Mouse (Mus musculus) CH12.LX (cell line): ENCODE results near the gene Prss40. TPM values are rescaled to one million over a fixed set of nuclear protein-coding genes. Genes with fewer than 3 reads are reported as not detected.

Experiments
- DNase-seq: peaks from one replicate; pipeline ENCODE4 v3.0.0-alpha.2; 2013; ENCODE audit errors: extremely low read depth
- H3K27ac ChIP-seq: 2 replicates; pipeline ENCODE4 v1.5.1; 2012; ENCODE audit warnings: low read depth, mild to moderate bottlenecking, control low read depth, moderate library complexity; ENCODE audit not compliant: insufficient read depth
- H3K27me3 ChIP-seq: replicated peaks from 2 replicates; pipeline ENCODE3; 2012; ENCODE audit warnings: inconsistent platforms
- H3K36me3 ChIP-seq, 2 experiments: replicated peaks in 1 of 2; 2 replicates each; pipeline versions ENCODE3 to v1.6.1; 2012; ENCODE audit warnings: inconsistent platforms in 1 of 2, low read length in 1 of 2, mild to moderate bottlenecking in 1 of 2, mixed read lengths in 1 of 2, moderate library complexity in 1 of 2; ENCODE audit not compliant: control insufficient read depth in 1 of 2, insufficient read depth in 1 of 2
- H3K4me1 ChIP-seq, 2 experiments: 2 replicates each; pipeline ENCODE4 v1.6.1; 2012; ENCODE audit warnings: inconsistent platforms in 1 of 2, moderate library complexity in 1 of 2; ENCODE audit not compliant: insufficient read depth in 2 of 2, control insufficient read depth in 1 of 2
- H3K4me2 ChIP-seq: 2 replicates; pipeline ENCODE4 v1.6.1; 2012; ENCODE audit warnings: low read depth, mild to moderate bottlenecking, control low read depth; ENCODE audit not compliant: poor library complexity, insufficient read depth, severe bottlenecking
- H3K4me3 ChIP-seq, 3 experiments: fragments of 150-350 bp in 1 of 3; sonication (generic) in 1 of 3; replicated peaks in 1 of 3; 2 replicates each; pipeline versions ENCODE3 to v1.5.1; 2011 to 2012; ENCODE audit warnings: low read depth in 2 of 3, low read length in 2 of 3, mild to moderate bottlenecking in 2 of 3, moderate library complexity in 2 of 3, control low read depth in 1 of 3, improper control_type of control experiment in 1 of 3, inconsistent platforms in 1 of 3, mixed read lengths in 1 of 3; ENCODE audit not compliant: poor library complexity in 1 of 3
- H3K79me2 ChIP-seq: replicated peaks from 2 replicates; pipeline ENCODE4 v1.6.1; 2012; ENCODE audit warnings: mild to moderate bottlenecking, moderate library complexity; ENCODE audit not compliant: control insufficient read depth, poor library complexity, insufficient read depth, severe bottlenecking; ENCODE audit errors: extremely low read depth
- H3K9ac ChIP-seq: 2 replicates; pipeline ENCODE4 v1.6.1; 2012; ENCODE audit warnings: low read depth, mild to moderate bottlenecking, control low read depth, moderate library complexity; ENCODE audit not compliant: insufficient read depth
- H3K9me3 ChIP-seq: replicated peaks from 2 replicates; pipeline ENCODE3; 2012; ENCODE audit warnings: low read length, inconsistent platforms, mixed read lengths
- CHD1 ChIP-seq: IDR thresholded peaks from 2 replicates; pipeline ENCODE4 v1.6.1; 2012; ENCODE audit warnings: low read depth, low read length, improper control_type of control experiment, inconsistent platforms
- CHD2 ChIP-seq: IDR thresholded peaks from 2 replicates; pipeline ENCODE4 v1.6.1; 2011; ENCODE audit warnings: low read length, improper control_type of control experiment
- ELF1 ChIP-seq: IDR thresholded peaks from 2 replicates; pipeline ENCODE4 v1.6.1; 2014; ENCODE audit warnings: low read depth, mild to moderate bottlenecking, inconsistent platforms, low read length, improper control_type of control experiment
- EP300 ChIP-seq: IDR thresholded peaks from 2 replicates; pipeline ENCODE4 v1.6.1; 2011; ENCODE audit warnings: low read length, improper control_type of control experiment
- GABPA ChIP-seq: IDR thresholded peaks from 2 replicates; pipeline ENCODE4 v1.6.1; 2012; ENCODE audit warnings: low read depth, low read length, improper control_type of control experiment, inconsistent platforms; ENCODE audit not compliant: insufficient replicate concordance
- IRF4 ChIP-seq: IDR thresholded peaks from 2 replicates; pipeline ENCODE4 v1.6.1; 2014; ENCODE audit warnings: low read depth, mild to moderate bottlenecking, inconsistent platforms, low read length, improper control_type of control experiment
- JUN ChIP-seq: IDR thresholded peaks from 2 replicates; pipeline ENCODE4 v1.6.1; 2011; ENCODE audit warnings: low read depth, mild to moderate bottlenecking, low read length, improper control_type of control experiment, moderate library complexity; ENCODE audit not compliant: insufficient read depth
- JUND ChIP-seq: conservative IDR thresholded peaks from 2 replicates; pipeline ENCODE4 v1.6.1; 2011; ENCODE audit warnings: low read depth, low read length, improper control_type of control experiment
- KAT2A ChIP-seq: IDR thresholded peaks from 2 replicates; pipeline ENCODE4 v1.6.1; 2012; ENCODE audit warnings: low read length, improper control_type of control experiment, inconsistent platforms; ENCODE audit not compliant: insufficient replicate concordance
- MAX ChIP-seq: IDR thresholded peaks from 2 replicates; pipeline ENCODE4 v1.6.1; 2011; ENCODE audit warnings: low read length, improper control_type of control experiment
- MAZ ChIP-seq: IDR thresholded peaks from 2 replicates; pipeline ENCODE4 v1.6.1; 2012; ENCODE audit warnings: low read depth, mild to moderate bottlenecking, inconsistent platforms, low read length, improper control_type of control experiment, moderate library complexity
- PAX5 ChIP-seq: IDR thresholded peaks from 2 replicates; pipeline ENCODE4 v1.6.1; 2012; ENCODE audit warnings: low read length, inconsistent platforms, mixed read lengths
- POLR2AphosphoS2 ChIP-seq: IDR thresholded peaks from 2 replicates; pipeline ENCODE4 v1.6.1; 2011; ENCODE audit warnings: low read depth, low read length, improper control_type of control experiment
- RAD21 ChIP-seq: IDR thresholded peaks from 2 replicates; pipeline ENCODE4 v1.6.1; 2011; ENCODE audit warnings: low read depth, mild to moderate bottlenecking, low read length, improper control_type of control experiment, moderate library complexity
- TBP ChIP-seq: conservative IDR thresholded peaks from 2 replicates; pipeline ENCODE4 v1.6.1; 2011; ENCODE audit warnings: low read depth, low read length, improper control_type of control experiment
- TCF12 ChIP-seq: IDR thresholded peaks from 2 replicates; pipeline ENCODE4 v1.6.1; 2014; ENCODE audit warnings: low read depth, mild to moderate bottlenecking, inconsistent platforms, low read length, improper control_type of control experiment
- USF1 ChIP-seq: IDR thresholded peaks from 2 replicates; pipeline ENCODE4 v1.6.1; 2014; ENCODE audit warnings: low read depth, mild to moderate bottlenecking, inconsistent platforms, low read length, improper control_type of control experiment
- ZC3H11A ChIP-seq: IDR thresholded peaks from 2 replicates; pipeline ENCODE4 v1.6.1; 2012; ENCODE audit warnings: low read depth, mild to moderate bottlenecking, inconsistent platforms, low read length, improper control_type of control experiment
- ZKSCAN1 ChIP-seq: IDR thresholded peaks from 2 replicates; pipeline ENCODE4 v1.6.1; 2012; ENCODE audit warnings: low read depth, inconsistent platforms, low read length, improper control_type of control experiment, borderline replicate concordance
- ZNF384 ChIP-seq: IDR thresholded peaks from 2 replicates; pipeline ENCODE4 v1.6.1; 2012; ENCODE audit warnings: low read depth, low read length, improper control_type of control experiment, inconsistent platforms
- dilution Hi-C: fragments of 300-500 bp; cut with MboI; formaldehyde crosslinking; loops from 2 replicates; pipeline ENCODE4 v1.14.3; 2020; ENCODE audit warnings: low sequenced_read_pairs; ENCODE audit not compliant: extremely low pct_unique_long_range_greater_than_20kb, extremely low pct_ligation_motif_present
- in situ Hi-C: fragments of 300-500 bp; cut with MboI; formaldehyde crosslinking; loops from 3 replicates; pipeline ENCODE4 v1.14.3; 2019; ENCODE audit warnings: low sequenced_read_pairs, low pct_ligation_motif_present, low pct_unique_long_range_greater_than_20kb, mixed read lengths
- polyA plus RNA-seq: library from polyadenylated mRNA; unstranded; fragments of >175 nt; gene quantifications from 2 replicates; pipeline ENCODE4 v1.2.1, GENCODE M21; 2012; ENCODE audit warnings: low read depth; ENCODE audit not compliant: insufficient read length
- total RNA-seq, 2 experiments: library from RNA; depleted of rRNA; stranded (reverse); fragments of 300-350 nt in 1 of 2; fragments of >200 nt in 1 of 2; gene quantifications; 2 replicates each; pipeline ENCODE4 v1.2.3; 2012 to 2014

Prss40 gene
- total and polyA plus RNA-seq, 3 experiments: not detected

DNA sequence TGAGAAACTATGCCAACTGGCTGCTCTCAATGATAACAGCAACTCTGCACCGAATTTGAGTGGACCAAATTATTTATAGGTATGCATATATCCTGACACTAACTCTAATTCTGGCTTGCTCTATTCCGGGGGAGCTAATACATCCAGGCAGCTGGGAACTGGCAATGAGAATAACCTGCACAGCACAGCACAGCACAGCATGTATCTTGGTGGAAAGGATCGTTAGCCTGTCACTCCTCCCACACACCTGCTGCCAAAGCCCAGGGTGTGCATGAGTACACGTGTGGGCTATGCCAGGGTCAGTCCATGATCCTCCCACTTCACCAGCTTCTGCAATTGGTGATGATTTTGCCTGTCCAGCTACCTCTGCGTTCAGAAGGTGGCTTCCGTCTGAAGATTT lies 10.7 kb upstream of the Prss40 start:
- Histone ChIP-seq H3K27me3 (no peaks in the 10 kb centered on the region), H3K4me2 (no peak overlapping the region), H3K9ac (no peak overlapping the region), H3K27ac (no peak overlapping the region), H3K36me3 (no peaks in the 10 kb centered on the region), H3K4me3 (no peak overlapping the region), H3K4me1 (peaks cover 4 to 6% of the 10 kb centered on the region in 2 experiments), H3K9me3 (no peaks in the 10 kb centered on the region), H3K79me2 (no peaks in the 10 kb centered on the region)
- no peak for DNase-seq
- dilution Hi-C loops: no loop called here
- in situ Hi-C loops: no loop called here
- TF ChIP-seq ZKSCAN1: no peak
- no peak for TF ChIP-seq EP300
- no peak for TF ChIP-seq POLR2AphosphoS2
- TF ChIP-seq ZNF384: no peak

DNA sequence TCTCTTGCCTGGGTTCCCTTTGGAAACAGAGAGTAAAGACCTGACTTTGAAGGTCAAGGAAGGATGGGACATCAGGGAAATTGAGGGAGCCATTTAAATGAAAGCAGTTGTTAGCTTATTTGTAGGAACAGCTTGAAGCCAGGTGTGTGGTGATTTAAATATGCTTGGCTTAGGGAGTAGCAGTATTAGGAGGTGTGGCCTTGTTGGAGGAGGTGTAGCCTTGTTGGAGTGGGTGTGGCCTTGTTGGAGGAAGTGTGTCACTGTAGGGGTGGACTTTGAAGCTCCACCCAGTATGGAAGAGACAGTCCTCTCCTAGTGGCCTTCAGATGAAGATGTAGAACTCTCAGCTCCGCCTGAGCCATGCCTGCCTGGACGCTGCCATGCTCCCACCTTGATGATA lies 9.1 kb upstream of the Prss40 start:
- no peak for TF ChIP-seq JUN
- TF ChIP-seq TCF12: no peak
- no peak for TF ChIP-seq PAX5
- Histone ChIP-seq H3K79me2 (no peaks in the 10 kb centered on the region), H3K36me3 (no peaks in the 10 kb centered on the region), H3K27me3 (no peaks in the 10 kb centered on the region), H3K4me1 (peaks cover 4 to 6% of the 10 kb centered on the region in 2 experiments), H3K9me3 (no peaks in the 10 kb centered on the region), H3K27ac (no peak overlapping the region), H3K9ac (no peak overlapping the region), H3K4me2 (no peak overlapping the region), H3K4me3 (no peak overlapping the region)
- DNase-seq: no peak
- dilution Hi-C loops (no loop called here), in situ Hi-C loops (no loop called here)

DNA sequence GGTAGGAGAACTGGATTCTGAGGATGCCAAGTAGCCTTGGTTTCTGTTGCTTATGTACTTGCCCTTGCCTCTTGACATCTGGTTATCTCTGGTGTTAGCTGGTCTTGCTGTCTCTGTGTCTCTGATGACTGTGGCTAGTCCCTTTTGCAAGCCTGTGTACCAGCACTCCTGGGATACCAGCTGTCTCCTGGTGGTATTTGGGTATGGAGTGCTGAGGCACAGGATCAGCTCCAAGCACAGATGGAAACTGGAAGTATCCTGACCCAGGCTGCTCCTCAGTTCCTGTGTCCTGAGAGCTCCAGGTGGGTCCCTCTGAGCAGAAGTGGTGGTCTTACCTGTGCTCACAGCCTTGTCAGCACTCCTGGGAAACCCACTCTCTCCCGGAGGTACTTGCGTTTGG lies 7.4 kb upstream of the Prss40 start:
- no peak for TF ChIP-seq JUND
- no peak for TF ChIP-seq ZKSCAN1
- no peak for TF ChIP-seq CHD2
- no peak for TF ChIP-seq USF1
- no peak for TF ChIP-seq TBP
- TF ChIP-seq MAZ: no peak
- TF ChIP-seq ZNF384: no peak
- no peak for TF ChIP-seq IRF4
- no peak for TF ChIP-seq RAD21
- TF ChIP-seq ELF1: no peak
- no peak for TF ChIP-seq MAX
- TF ChIP-seq ZC3H11A: no peak
- no peak for TF ChIP-seq CHD1
- TF ChIP-seq GABPA: no peak
- no peak for TF ChIP-seq KAT2A
- Histone ChIP-seq H3K36me3 (no peaks in the 10 kb centered on the region), H3K79me2 (no peaks in the 10 kb centered on the region), H3K9me3 (no peaks in the 10 kb centered on the region), H3K27ac (no peak overlapping the region), H3K4me1 (peaks cover 4 to 16% of the 10 kb centered on the region in 2 experiments), H3K4me2 (no peak overlapping the region), H3K4me3 (no peak overlapping the region), H3K27me3 (no peaks in the 10 kb centered on the region), H3K9ac (no peak overlapping the region)
- no peak for DNase-seq
- dilution Hi-C loops (no loop called here), in situ Hi-C loops (no loop called here)
